8 mouse cellular contexts compared by ENCODE assay signal in the genomic region with DNA sequence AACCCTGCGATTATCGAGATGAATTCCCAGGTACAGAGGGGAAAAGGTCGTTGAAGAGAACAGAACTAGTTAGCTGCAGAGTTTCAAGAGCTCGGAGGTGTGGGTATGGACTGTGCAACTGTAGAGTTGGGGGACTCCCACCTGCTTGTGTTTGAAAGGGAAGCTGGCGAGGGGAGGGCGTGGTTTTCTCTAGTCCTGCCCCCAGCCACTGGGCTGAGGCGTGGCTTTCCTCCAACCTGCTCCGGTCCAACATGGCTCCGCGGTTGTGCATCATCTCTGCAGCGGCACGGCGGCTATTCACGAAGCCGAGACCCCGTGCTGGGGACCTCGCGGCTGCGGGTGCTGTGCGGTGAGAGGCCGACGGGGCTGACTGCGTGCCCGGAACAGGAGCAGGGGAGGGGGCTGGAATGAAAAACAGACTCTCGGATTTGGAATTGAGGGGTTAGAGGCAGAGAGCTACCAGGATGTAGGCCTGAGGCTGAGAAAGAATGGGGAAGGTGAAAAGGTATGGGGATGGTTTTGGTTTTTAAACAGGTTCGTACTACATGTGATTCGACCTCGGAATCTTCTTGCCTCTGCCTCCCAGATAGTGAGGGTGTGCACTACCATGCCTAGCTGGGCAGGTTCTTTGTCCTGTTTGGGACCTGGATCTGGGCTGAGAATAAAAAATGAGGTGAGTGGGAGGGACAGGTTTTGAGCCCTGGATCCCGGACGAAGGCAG. TPM values are rescaled to one million over a fixed set of nuclear protein-coding genes. Genes with fewer than 3 reads are reported as not detected.
DNase-seq lines count a peak whose midpoint lies in the region; ATAC-seq and TF ChIP-seq lines count a peak whose summit lies in the region.

A gene (plus strand): TSS at position 197 of the 721 bp plus-strand sequence.

- no peaks in the 10 kb centered on the region for H3K9me3 ChIP-seq in ES-E14 (ENCODE audit: control insufficient read depth, insufficient read depth, low read depth, low read length)
- H3K9me3 ChIP-seq in forebrain, embryonic 14.5 days (replicated peaks; ENCODE audit: control insufficient read depth, low read length): no peaks in the 10 kb centered on the region
- H3K9me3 ChIP-seq in neural tube, embryonic 14.5 days (ENCODE audit: control insufficient read depth, low read length): no peaks in the 10 kb centered on the region

- peaks cover 2 to 3% of the 10 kb centered on the region in 2 experiments; a peak in 3 of 4 replicates for H3K4me1 ChIP-seq in ES-E14 (ENCODE audit: control insufficient read depth in 2 of 2, insufficient read depth in 2 of 2, low read length in 2 of 2, poor library complexity in 1 of 2)
- H3K4me1 ChIP-seq in forebrain, embryonic 14.5 days (ENCODE audit: control insufficient read depth, insufficient read depth, low read length): peaks cover 6% of the 10 kb centered on the region
- H3K4me1 ChIP-seq in neural tube, embryonic 14.5 days (ENCODE audit: control insufficient read depth, insufficient read depth, low read length): peaks cover 6% of the 10 kb centered on the region; the same call in 1 of the 2 replicates

- H3K27me3 ChIP-seq in forebrain, embryonic 14.5 days (replicated peaks; ENCODE audit: control insufficient read depth, insufficient read depth, low read length): no peaks in the 10 kb centered on the region
- H3K27me3 ChIP-seq in neural tube, embryonic 14.5 days (ENCODE audit: control insufficient read depth, insufficient read depth, low read length): no peaks in the 10 kb centered on the region

- intact Hi-C loops in heart, postnatal 14 days (cut with DNase I): no loop called here

- H3K4me2 ChIP-seq in forebrain, embryonic 14.5 days (ENCODE audit: low read length): peak within 1 kb of the TSS; percentile 69
- H3K4me2 ChIP-seq in neural tube, embryonic 14.5 days (ENCODE audit: low read depth, low read length): peak within 1 kb of the TSS; percentile 60

- in situ Hi-C loops in ES-E14 (cut with MboI; ENCODE audit: low sequenced_read_pairs in 2 of 2, unreplicated experiment in 2 of 2): no loop called here

- WGBS in forebrain, embryonic 14.5 days: 0% methylated on average over 30 of the region's 30 CpGs
- WGBS in neural tube, embryonic 14.5 days: under 1% methylated on average over 30 of the region's 30 CpGs

- DNase-seq in ES-E14 (ENCODE audit: low read depth, low spot score): peak; percentile 89
- peak; percentile 92 for DNase-seq in forebrain, embryonic 14.5 days (ENCODE audit: low spot score)
- peak; percentile 47 to 61 for DNase-seq in heart, postnatal 14 days
- DNase-seq in layer of hippocampus, adult 11-12 months (ENCODE audit: low spot score): peak; percentile 83
- peak; percentile 76 to 80 for DNase-seq in lung, adult 18-20 months
- DNase-seq in testis, postnatal 10 days (ENCODE audit: low spot score): peak; percentile 85

- H3K9ac ChIP-seq in ES-E14 (ENCODE audit: insufficient read depth, low read depth, low read length, poor library complexity, severe bottlenecking): peak within 1 kb of the TSS; percentile 72
- peak within 1 kb of the TSS; percentile 87 for H3K9ac ChIP-seq in forebrain, embryonic 14.5 days (ENCODE audit: low read length)
- peak within 1 kb of the TSS; percentile 79 for H3K9ac ChIP-seq in neural tube, embryonic 14.5 days (replicated peaks; ENCODE audit: low read depth, low read length)

- H3K27ac ChIP-seq in ES-E14 (ENCODE audit: insufficient read depth, low read depth, low read length, poor library complexity, severe bottlenecking): peak within 1 kb of the TSS; percentile 51; the same call in 1 of the 2 replicates
- H3K27ac ChIP-seq in forebrain, embryonic 14.5 days (ENCODE audit: low read depth, low read length): peak within 1 kb of the TSS; percentile 41; the same call in 1 of the 2 replicates
- H3K27ac ChIP-seq in neural tube, embryonic 14.5 days (ENCODE audit: low read depth, low read length): peak within 1 kb of the TSS; percentile 69

- peak within 1 kb of the TSS; percentile 88 to 92 for H3K4me3 ChIP-seq in ES-E14 (ENCODE audit: insufficient read depth in 1 of 2, low read depth in 1 of 2, low read length in 2 of 2, poor library complexity in 1 of 2, severe bottlenecking in 1 of 2)
- H3K4me3 ChIP-seq in forebrain, embryonic 14.5 days (ENCODE audit: low read depth, low read length): peak within 1 kb of the TSS; percentile 72
- peak within 1 kb of the TSS; percentile 59 for H3K4me3 ChIP-seq in neural tube, embryonic 14.5 days (ENCODE audit: low read depth, low read length)

- H3K36me3 ChIP-seq in ES-E14 (ENCODE audit: control insufficient read depth, insufficient read depth, low read length, poor library complexity, severe bottlenecking): peaks cover 10% of the 10 kb centered on the region; the same call in 1 of the 2 replicates
- H3K36me3 ChIP-seq in forebrain, embryonic 14.5 days (ENCODE audit: control insufficient read depth, insufficient read depth, low read length): peaks cover 5% of the 10 kb centered on the region; the same call in 1 of the 2 replicates
- H3K36me3 ChIP-seq in neural tube, embryonic 14.5 days (ENCODE audit: control insufficient read depth, insufficient read depth, low read length): no peaks in the 10 kb centered on the region

- ATAC-seq in cerebellum, adult (ENCODE audit: insufficient number of reproducible peaks, low FRiP score, low TSS enrichment): peak; percentile 83; the same call in 1 of the 2 replicates
- peak; percentile 92 for ATAC-seq in forebrain, embryonic 14.5 days
- peak; percentile 95 for ATAC-seq in neural tube, embryonic 14.5 days (ENCODE audit: low read depth)

TF ChIP-seq in ES-E14, 5 proteins besides CTCF, POLR2A, EP300 and RAD21:
- TF ChIP-seq ZC3H11A (IDR thresholded peaks at IDR 0.05; ENCODE audit: borderline replicate concordance, low read depth, low read length) (no peak), ZNF384 (IDR thresholded peaks at IDR 0.05; ENCODE audit: low read depth, low read length) (no peak), CHD2 (IDR thresholded peaks at IDR 0.05; ENCODE audit: low read depth, low read length) (no peak), HCFC1 (IDR thresholded peaks at IDR 0.05; ENCODE audit: borderline replicate concordance, insufficient read depth, low read length) (no peak), MAFK (IDR thresholded peaks at IDR 0.05; ENCODE audit: insufficient read depth, low read depth, low read length) (no peak)

RNA-seq across cellular contexts. Expression of the gene that starts here (rescaled TPM):
- total RNA-seq in ES-E14 (2012; rRNA removed): 57.7 and 93.2 TPM in 2 replicates
- polyA plus RNA-seq in forebrain, embryonic 14.5 days (2014; fragmentation: Nextera tagmentation; extraction: Ambion mirVana): 119 and 122 TPM in 2 replicates
- 1 to 10 TPM; 2.1 to 2.2 TPM for total RNA-seq in heart, postnatal 14 days (2021)
- polyA plus RNA-seq in neural tube, embryonic 14.5 days (2014; fragmentation: Nextera tagmentation; extraction: Ambion mirVana): 127 and 133 TPM in 2 replicates

Comparison
In these comparisons a context has a peak if more than half of its experiments do, and no peak if none do; other contexts are left out.
1. Peak in every context shown above with its lines: DNase-seq, ATAC-seq, H3K4me3 ChIP-seq and H3K27ac ChIP-seq.
2. RNA of the gene that starts here (total RNA-seq): 57.7 to 93.2 TPM in ES-E14; 2.1 to 2.2 TPM in heart, postnatal 14 days; every median in the first group is over 10 times any median in the second.